Mouse (Mus musculus): ENCODE data around the gene Mmaa. TPM values are rescaled to one million over a fixed set of nuclear protein-coding genes. Genes with fewer than 3 reads are reported as not detected.

Mmaa gene
- polyA plus RNA-seq, 1 experiment = 0.57 TPM

GRCm38 (mm10) chr8:79293841-79294240 is 896 bp downstream of the Mmaa start:
- H3K4me3 ChIP-seq (replicated peaks) = peak overlapping the region; percentile 96
- no peak for TF ChIP-seq FLI1 (IDR thresholded peaks at IDR 0.05; ENCODE audit: low read length)
- TF ChIP-seq GATA1 (IDR thresholded peaks at IDR 0.05; ENCODE audit: borderline replicate concordance, low read length) = no peak

GRCm38 (mm10) chr8:79292712-79293264 is 1.9 kb downstream of the Mmaa start:
- peak overlapping the region; percentile 19 for H3K4me3 ChIP-seq (replicated peaks)
- H3K36me3 ChIP-seq (replicated peaks; ENCODE audit: low read length) = no peaks in the 10 kb centered on the region
- no peak for TF ChIP-seq FLI1 (IDR thresholded peaks at IDR 0.05; ENCODE audit: low read length)
- no peak for TF ChIP-seq GATA1 (IDR thresholded peaks at IDR 0.05; ENCODE audit: borderline replicate concordance, low read length)
- peaks cover 41% of the 10 kb centered on the region for H3K4me1 ChIP-seq
- H3K27me3 ChIP-seq (replicated peaks) = no peaks in the 10 kb centered on the region
- H3K9me3 ChIP-seq = no peaks in the 10 kb centered on the region

More at GRCm38 (mm10) chr8:79293841-79294240, 896 bp downstream of the Mmaa start:
- H3K36me3 ChIP-seq (replicated peaks; ENCODE audit: low read length) = no peaks in the 10 kb centered on the region
- no peaks in the 10 kb centered on the region for H3K9me3 ChIP-seq
- no peaks in the 10 kb centered on the region for H3K27me3 ChIP-seq (replicated peaks)
- H3K4me1 ChIP-seq = peaks cover 37% of the 10 kb centered on the region

GRCm38 (mm10) chr8:79289592-79289991 is 5.1 kb downstream of the Mmaa start:
- no peaks in the 10 kb centered on the region for H3K36me3 ChIP-seq (replicated peaks; ENCODE audit: low read length)
- H3K27me3 ChIP-seq (replicated peaks) = no peaks in the 10 kb centered on the region
- H3K4me3 ChIP-seq (replicated peaks) = no peak overlapping the region
- peaks cover 30% of the 10 kb centered on the region for H3K4me1 ChIP-seq
- TF ChIP-seq FLI1 (IDR thresholded peaks at IDR 0.05; ENCODE audit: low read length) = no peak
- no peak for TF ChIP-seq GATA1 (IDR thresholded peaks at IDR 0.05; ENCODE audit: borderline replicate concordance, low read length)
- H3K9me3 ChIP-seq = no peaks in the 10 kb centered on the region

- H3K4me1 ChIP-seq = peaks cover 29% of the 10 kb centered on the region
- H3K27me3 ChIP-seq (replicated peaks) = no peaks in the 10 kb centered on the region
- H3K36me3 ChIP-seq (replicated peaks; ENCODE audit: low read length) = peaks cover 2% of the 10 kb centered on the region
- no peak overlapping the region for H3K4me3 ChIP-seq (replicated peaks)
- no peaks in the 10 kb centered on the region for H3K9me3 ChIP-seq
- TF ChIP-seq FLI1 (IDR thresholded peaks at IDR 0.05; ENCODE audit: low read length) (no peak), GATA1 (IDR thresholded peaks at IDR 0.05; ENCODE audit: borderline replicate concordance, low read length) (no peak)
These were observed 6.1 kb downstream of the Mmaa start for GRCm38 (mm10) chr8:79288681-79289080.

- TF ChIP-seq GATA1 (IDR thresholded peaks at IDR 0.05; ENCODE audit: borderline replicate concordance, low read length) = no peak
- H3K9me3 ChIP-seq = no peaks in the 10 kb centered on the region
- H3K36me3 ChIP-seq (replicated peaks; ENCODE audit: low read length) = peaks cover 6% of the 10 kb centered on the region
- H3K4me1 ChIP-seq = peaks cover 24% of the 10 kb centered on the region
- no peak overlapping the region for H3K4me3 ChIP-seq (replicated peaks)
- no peaks in the 10 kb centered on the region for H3K27me3 ChIP-seq (replicated peaks)
These were observed 6.5 kb downstream of the Mmaa start for GRCm38 (mm10) chr8:79288250-79288649.

- TF ChIP-seq FLI1 (IDR thresholded peaks at IDR 0.05; ENCODE audit: low read length) (no peak), GATA1 (IDR thresholded peaks at IDR 0.05; ENCODE audit: borderline replicate concordance, low read length) (no peak)
- peaks cover 13% of the 10 kb centered on the region for H3K36me3 ChIP-seq (replicated peaks; ENCODE audit: low read length)
- no peak overlapping the region for H3K4me3 ChIP-seq (replicated peaks)
- no peaks in the 10 kb centered on the region for H3K27me3 ChIP-seq (replicated peaks)
- peaks cover 9% of the 10 kb centered on the region for H3K4me1 ChIP-seq
- H3K9me3 ChIP-seq = no peaks in the 10 kb centered on the region
These were observed 8.3 kb downstream of the Mmaa start for GRCm38 (mm10) chr8:79286424-79286823.

GRCm38 (mm10) chr8:79284626-79285025 is 10.1 kb downstream of the Mmaa start:
- H3K27me3 ChIP-seq (replicated peaks) = no peaks in the 10 kb centered on the region

GRCm38 (mm10) chr8:79281376-79281890 is 13.3 kb downstream of the Mmaa start:
- H3K9me3 ChIP-seq = no peaks in the 10 kb centered on the region
- peaks cover 43% of the 10 kb centered on the region for H3K36me3 ChIP-seq (replicated peaks; ENCODE audit: low read length)
- TF ChIP-seq FLI1 (IDR thresholded peaks at IDR 0.05; ENCODE audit: low read length) = no peak
- TF ChIP-seq GATA1 (IDR thresholded peaks at IDR 0.05; ENCODE audit: borderline replicate concordance, low read length) = no peak
- no peaks in the 10 kb centered on the region for H3K4me1 ChIP-seq
- H3K27me3 ChIP-seq (replicated peaks) = no peaks in the 10 kb centered on the region
- H3K4me3 ChIP-seq (replicated peaks) = no peak overlapping the region

More at GRCm38 (mm10) chr8:79284626-79285025, 10.1 kb downstream of the Mmaa start:
- H3K4me1 ChIP-seq = peaks cover 8% of the 10 kb centered on the region
- H3K4me3 ChIP-seq (replicated peaks) = no peak overlapping the region
- TF ChIP-seq GATA1 (IDR thresholded peaks at IDR 0.05; ENCODE audit: borderline replicate concordance, low read length) (no peak), FLI1 (IDR thresholded peaks at IDR 0.05; ENCODE audit: low read length) (no peak)
- peaks cover 21% of the 10 kb centered on the region for H3K36me3 ChIP-seq (replicated peaks; ENCODE audit: low read length)
- no peaks in the 10 kb centered on the region for H3K9me3 ChIP-seq

GRCm38 (mm10) chr8:79277264-79277870 is 17.4 kb downstream of the Mmaa start:
- no peak for TF ChIP-seq GATA1 (IDR thresholded peaks at IDR 0.05; ENCODE audit: borderline replicate concordance, low read length)
- no peak for TF ChIP-seq FLI1 (IDR thresholded peaks at IDR 0.05; ENCODE audit: low read length)
- Histone ChIP-seq H3K4me3 (replicated peaks) (no peak overlapping the region), H3K9me3 (no peaks in the 10 kb centered on the region)

GRCm38 (mm10) chr8:79274940-79275339 is 19.8 kb downstream of the Mmaa start:
- peaks cover 84% of the 10 kb centered on the region for H3K36me3 ChIP-seq (replicated peaks; ENCODE audit: low read length)
- TF ChIP-seq FLI1 (IDR thresholded peaks at IDR 0.05; ENCODE audit: low read length) (no peak), GATA1 (IDR thresholded peaks at IDR 0.05; ENCODE audit: borderline replicate concordance, low read length) (no peak)
- no peak overlapping the region for H3K4me3 ChIP-seq (replicated peaks)
- no peaks in the 10 kb centered on the region for H3K9me3 ChIP-seq
- no peaks in the 10 kb centered on the region; the same call in 1 of the 2 replicates for H3K4me1 ChIP-seq
- H3K27me3 ChIP-seq (replicated peaks) = no peaks in the 10 kb centered on the region

More at GRCm38 (mm10) chr8:79277264-79277870, 17.4 kb downstream of the Mmaa start:
- no peaks in the 10 kb centered on the region for H3K27me3 ChIP-seq (replicated peaks)
- no peaks in the 10 kb centered on the region; the same call in 1 of the 2 replicates for H3K4me1 ChIP-seq
- peaks cover 69% of the 10 kb centered on the region for H3K36me3 ChIP-seq (replicated peaks; ENCODE audit: low read length)

Data from megakaryocyte, embryonic 14.5 days (primary cell).